Mouse (Mus musculus) kidney, adult 9 months (tissue): Measurements from ENCODE around the gene Matk.
A peak's percentile ranks its signal among the peaks of the same experiment; 100 is the strongest.

ENCODE experiments used
- DNase-seq: peaks from one replicate; pipeline ENCODE4 v3.0.0; 2022

The Matk gene

DNA sequence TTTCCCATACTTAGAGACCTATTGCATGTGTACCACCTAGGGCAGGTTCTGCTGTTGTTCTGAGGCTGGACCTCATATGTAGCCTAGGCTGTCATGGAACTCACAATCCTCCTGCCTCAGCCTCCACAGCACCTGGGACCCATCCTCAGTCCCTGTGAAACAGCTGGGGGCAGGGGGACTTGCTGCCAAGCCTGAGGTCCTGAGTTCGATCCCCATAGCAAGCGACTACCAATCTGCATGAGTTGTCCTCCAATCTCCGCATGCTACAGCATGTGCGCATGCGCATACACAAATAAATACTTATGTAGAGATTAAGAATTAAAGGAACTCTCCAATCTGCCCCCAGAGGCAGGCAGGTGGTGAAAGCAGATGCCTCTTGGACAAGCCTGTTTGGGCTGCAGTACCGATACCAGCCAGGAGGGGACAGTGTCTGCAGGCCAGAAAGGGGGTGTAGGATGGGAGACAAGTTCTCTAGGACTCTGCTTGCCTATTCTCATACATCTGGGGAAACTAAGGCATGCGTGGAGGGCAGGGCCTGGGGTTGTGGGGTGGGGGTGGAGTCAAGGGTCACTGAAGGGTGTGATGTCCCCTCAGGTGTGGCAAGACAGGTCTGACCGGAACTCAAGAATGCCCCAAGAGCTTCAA lies 34.9 kb downstream of the Matk start:
- peak; percentile 66 for DNase-seq

DNA sequence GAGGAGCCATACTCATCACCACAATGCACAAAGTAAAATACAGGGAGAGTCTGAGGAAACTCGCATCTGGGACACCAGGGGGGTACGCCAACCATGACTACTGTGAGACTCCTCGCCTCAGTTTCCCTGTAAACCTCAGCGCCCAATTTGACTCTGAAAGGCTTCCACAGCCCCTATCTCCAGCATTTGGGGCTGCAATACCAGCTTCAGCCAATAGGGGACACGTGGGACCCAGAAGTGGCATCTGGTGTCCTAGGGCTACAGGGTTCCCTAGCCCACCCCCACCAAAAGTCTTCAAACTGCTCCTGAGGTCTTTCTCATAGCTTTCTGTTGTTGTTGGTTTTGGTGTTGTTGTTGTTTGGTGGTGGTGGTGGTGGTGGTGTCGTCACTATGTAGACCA lies 35.9 kb downstream of the Matk start:
- no peak for DNase-seq

DNA sequence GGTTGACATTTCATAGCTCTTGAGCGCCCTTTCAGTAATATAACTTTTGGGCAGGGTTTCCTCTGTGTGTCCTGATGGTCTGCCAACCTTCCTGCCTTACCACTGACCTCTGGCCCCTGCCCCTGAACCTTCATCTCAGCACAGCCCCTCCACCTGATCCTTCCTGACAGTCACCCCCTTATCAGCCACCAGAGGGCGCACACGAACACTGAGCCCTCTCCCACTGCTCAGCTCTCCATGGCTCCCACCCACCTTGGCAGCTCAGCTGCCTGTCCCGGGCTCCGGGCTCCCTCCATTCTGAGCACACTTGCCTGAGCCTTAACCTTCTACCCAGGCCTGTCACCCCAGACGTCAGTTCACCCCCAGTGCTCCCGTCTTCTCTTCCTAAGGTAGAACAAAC lies 36.5 kb downstream of the Matk start:
- peak; percentile 71 for DNase-seq

DNA sequence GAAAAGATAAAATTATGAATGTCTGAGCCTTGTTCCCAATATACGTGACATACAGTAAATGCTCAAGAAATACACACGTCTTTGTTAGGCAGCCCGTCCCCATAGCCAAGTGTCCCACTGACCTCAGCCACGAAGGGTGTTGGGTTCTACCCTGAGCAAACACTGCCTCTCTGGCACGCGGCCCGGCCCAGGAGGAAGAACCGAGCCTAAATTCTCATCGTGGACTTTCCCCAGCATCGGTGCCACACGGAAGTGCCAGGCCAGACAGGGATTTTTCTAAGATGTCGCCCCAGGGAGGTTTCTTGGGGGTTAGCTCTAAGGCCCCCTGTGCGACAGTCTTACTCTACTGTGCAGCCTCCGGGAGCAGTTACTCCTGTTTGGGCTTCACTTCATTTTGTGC lies 37.1 kb downstream of the Matk start:
- peak; percentile 62 for DNase-seq

DNA sequence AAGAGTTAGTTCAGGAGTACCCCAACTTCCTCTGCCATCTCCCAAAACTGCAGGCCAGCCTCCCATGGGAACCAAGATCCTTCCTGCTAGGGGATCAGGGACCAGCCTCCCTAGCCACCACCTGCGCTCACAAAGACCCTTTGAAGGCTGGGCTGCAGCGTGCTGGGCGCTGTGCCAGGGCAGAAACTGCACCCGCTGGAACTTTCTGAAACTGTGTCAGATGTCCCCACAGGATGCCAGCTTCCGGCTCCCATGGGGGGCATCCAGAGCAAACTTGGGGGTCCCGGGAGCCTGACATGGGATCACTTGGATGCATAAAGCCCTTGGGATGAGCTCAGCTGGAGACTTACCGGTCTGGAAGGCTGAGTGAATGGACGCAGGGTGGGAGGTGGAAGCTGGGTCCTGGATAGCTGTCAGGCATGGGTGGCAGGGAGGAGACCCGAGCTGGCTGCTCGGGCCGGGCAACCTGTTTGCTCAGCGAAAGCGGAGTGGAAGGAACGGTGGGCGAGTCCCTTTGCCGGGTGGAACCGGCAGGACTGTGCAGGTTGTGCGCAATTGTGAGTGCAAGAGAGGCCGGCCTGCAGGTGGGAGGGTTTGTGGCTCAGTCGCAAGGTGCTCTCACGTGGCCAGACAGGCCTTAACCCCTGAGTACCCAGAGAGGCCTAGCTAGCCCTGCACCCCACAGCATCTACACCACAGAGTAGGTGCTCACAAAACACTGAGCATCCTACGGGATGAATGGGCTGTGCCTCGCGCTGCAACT lies 38.1 kb downstream of the Matk start:
- DNase-seq = peak; percentile 65

DNA sequence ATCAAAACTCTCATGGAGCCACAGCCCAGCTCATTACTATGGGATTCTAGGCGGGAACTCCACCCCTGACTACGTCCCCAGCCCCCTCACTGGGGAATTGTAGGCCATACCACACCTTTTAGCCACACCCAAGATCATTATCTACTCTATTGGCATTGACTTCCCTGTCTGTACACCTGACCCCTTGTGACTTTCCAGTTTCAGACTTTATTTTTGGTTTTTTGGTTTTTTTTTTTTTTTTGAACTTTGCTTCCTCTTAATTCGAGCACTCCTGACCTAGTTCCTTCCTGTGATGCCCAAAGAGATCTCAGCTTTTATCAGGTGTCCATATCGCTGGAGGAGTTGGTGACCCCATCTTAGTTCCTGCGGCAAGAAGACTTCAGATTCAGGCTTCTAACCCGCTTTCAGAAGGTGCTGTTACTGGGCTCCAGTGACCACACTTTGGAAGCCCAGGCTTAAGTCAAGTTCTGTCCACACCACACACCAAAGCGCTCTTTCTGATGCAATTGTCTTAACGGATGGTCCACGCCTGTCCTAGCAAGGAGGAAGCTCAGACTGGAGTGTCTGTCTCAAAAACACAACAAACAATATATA lies 38.9 kb downstream of the Matk start, which contains the start of gene Tjp3:
Gene Tjp3, minus strand, starts transcription at position 71 of the 594 bp plus-strand sequence.
- DNase-seq = no peak

DNA sequence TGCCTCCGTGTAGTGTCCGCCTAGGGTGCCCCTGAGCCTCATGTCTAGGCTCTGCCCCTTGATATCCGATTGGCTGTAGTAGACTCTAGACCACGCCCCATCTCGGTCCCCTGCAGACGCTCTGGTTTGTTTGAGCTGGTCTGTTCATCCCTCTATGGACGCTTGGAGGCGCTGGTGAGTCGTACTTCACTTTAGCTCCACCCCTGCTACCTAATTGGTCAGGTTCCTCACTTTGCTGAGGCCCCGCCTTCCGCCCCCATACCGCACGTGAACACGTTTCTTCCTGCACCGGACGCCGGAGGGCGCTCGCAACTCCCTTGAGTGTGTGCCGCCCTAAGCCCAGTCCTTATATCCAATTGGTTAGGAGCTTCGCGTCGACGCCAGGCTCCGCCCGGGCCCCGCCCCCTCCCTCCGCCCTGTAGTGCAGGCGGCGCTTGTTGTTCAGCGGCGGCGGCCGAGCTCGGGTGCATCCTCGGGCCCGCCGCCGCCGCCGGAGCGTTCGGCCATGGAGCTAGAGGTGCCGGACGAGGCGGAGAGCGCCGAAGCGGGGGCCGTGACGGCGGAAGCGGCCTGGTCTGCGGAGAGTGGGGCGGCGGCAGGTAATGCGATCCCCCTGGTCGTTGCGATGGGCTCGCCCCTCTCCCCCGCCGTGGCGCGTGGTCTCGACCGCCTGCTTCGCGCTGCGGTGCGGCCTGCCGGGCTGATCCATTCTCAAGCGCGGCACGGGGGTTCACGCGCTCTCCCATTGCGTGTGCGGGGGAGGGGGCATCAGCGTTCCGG lies 40.0 kb downstream of the Matk start, which contains the start of gene Pip5k1c:
Gene Pip5k1c, plus strand, starts transcription at position 410 of the 780 bp plus-strand sequence.
- DNase-seq = peak; percentile 100

DNA sequence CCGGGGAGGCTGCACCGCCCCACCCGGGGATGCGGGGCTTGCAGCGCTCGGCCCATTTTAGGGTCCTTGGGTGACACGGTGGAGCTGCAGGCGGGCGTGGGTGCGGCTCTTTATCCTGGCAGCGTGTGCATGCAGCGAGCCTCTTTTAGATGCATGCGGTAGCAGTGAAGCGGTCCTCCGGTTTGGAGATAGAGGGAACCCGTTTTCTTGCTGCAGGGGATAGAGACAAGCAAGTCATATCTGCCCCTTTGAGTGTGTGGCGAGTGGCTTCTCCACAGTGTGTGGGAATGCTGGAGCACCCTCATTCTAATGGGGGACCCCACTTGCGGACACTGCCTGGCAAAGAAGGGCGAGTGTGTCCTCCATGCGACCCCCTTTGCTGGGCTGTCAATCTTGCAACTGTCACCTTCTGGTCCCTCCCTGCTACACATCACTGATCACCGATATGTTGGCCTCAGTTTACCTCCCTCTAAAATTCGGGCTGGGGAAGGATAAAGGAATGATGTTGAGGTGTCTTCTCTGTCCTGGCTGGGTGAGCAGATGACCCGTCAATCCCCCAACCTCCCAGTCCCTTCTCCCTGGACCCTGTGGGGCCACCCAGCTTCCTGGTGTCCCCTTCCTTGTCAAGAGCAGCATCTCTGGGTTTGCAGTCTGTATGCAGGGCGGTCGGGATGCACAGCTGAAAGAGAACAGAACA lies 40.7 kb downstream of the Matk start:
- no peak for DNase-seq

DNA sequence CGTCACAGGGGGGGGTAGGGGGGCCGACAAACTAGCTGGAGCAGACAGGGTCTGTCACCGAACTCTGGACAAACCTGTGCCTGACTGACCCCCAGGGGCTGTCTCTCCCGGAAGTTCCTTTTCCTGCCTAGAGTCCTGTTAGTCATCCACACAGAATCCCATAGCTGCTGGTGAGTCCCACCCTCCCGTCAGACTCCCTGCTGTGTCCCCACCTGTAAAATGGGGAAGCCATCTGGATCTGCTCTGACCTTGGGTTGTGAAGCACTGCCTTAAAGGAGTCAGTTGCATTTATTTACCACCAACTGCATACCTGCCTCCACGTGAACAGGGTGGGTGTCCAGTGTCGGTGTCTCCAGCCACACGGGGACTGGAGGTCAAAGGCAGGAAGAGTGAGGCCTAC lies 41.7 kb downstream of the Matk start:
- no peak for DNase-seq

DNA sequence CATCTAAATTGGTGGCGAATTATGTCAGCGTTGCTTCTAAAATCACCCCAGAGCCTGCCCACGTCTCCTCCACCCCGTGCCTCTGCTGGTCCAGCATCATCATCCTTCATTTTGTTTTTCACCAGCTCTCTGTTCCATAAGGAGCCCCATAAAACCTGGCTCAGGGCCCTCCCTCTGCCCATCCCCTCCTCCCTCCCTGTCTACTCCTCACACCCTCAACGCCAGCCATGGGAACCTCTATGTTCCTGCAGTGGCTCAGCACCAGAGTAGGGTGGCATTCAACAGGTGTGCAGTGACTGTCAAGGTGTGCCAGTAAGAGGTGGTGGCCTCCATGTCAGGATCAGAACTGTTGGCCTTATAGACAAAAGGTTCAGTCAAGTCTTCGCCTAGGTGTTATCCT lies 42.5 kb downstream of the Matk start:
- no peak for DNase-seq

DNA sequence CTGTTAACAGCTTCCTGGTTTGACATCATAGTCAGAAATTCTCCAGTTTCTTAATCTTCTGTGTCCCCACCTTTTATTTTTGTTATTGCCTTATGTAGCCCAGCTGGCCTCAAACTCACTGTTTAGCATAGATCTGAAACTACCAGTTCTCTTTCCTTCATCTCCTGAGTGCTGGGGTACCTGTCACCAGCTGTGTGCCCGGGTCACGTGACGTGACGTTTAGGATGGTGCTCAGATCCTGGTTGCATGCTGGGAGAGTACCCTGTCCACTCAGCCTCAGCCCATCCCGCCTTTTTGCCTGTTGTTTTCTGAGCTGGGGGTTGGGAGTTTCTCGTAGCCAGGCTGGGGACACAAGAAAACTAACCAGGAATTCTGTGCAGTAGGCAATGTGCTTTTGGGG lies 44.5 kb downstream of the Matk start:
- no peak for DNase-seq

DNA sequence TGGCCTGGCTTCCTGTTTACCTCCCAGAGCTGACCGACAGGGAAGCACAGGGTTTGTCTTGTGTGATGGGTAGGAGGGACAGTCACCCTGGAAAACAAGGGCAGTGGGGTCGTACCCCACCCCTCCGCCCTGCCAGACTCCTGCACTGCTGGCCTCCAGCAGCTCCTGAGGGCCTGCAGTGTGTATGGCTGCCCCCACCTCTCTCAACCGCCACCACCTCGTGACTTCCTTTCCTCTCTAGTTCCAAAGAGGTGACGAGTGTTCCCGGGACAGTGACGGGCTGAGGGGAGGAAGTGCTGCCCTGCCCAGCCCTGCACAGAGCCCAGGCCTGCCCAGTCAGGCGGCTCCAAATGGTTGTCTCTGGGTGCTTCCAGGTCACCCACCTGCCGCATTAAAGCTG lies 45.1 kb downstream of the Matk start:
- DNase-seq = peak; percentile 79

DNA sequence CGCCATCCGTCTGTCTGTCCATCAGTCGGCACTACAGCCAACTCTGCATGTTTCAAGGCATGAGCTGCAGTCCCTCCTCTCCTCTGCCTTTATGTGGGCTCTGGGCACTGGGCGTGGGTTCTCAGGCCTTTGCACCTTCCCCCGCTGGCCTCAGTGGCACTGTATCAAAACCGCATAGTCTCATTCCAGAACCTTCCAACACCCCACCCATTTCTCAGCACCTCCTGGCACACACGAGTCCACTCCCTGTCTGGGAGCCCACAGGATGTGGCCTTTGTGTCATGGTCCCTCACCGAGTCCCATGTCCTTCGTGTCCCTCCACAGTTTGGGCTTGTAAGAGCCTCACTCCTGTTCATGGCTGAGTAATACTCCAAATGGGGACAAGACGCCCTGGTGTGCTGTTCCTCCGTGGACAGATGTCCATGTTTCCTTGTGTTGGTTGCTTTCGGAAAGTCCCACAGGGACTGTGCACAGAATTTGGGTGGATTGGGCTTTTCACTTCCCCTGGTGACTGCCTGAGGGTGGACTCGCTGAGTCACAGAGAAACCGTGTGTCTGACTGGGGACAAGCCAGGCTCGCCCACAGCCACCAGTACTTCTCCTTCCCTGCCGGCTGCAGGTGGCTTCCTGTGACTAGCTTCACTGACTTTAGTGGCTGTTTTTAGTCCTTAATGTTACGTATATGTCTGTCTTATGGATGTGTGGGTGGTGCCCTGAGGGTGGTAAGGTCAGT lies 45.8 kb downstream of the Matk start:
- DNase-seq = peak; percentile 26

DNA sequence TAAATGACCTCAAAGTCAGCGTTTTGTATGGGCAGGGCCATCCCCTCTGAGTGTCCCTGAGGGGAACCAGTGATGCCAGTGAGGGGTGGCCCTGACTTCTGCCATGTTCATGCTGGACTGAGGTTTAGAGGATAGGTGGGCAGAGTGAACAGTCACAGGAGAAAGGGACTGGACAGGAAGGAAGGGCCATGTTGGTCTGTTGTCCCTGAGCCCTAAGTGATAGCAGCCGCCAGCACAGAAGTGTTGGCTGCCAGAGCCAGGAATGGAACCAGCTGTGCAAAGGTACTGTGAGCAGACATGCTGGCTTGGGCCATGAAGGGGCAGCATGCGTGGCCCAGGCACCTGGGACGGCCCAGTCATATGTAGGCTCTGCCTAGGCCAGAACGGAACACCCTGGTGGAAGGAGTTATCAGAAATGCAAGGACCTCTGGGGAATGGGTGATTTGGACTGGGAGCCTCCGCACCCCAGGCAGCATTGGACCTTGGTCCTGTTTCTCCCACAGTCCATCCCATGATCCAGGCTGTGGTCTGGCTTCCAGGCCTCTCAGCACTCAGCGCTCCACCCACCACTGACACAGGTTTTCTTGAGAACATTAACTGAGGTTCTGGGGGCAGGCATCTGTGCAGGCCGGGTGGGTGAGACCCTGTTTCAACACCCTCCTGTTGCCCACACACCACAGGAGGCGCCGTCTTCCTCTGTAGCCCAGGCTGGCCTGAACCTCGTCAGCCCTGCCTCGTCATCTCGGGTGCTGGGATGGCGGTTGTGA lies 47.0 kb downstream of the Matk start:
- peak; percentile 88 for DNase-seq

DNA sequence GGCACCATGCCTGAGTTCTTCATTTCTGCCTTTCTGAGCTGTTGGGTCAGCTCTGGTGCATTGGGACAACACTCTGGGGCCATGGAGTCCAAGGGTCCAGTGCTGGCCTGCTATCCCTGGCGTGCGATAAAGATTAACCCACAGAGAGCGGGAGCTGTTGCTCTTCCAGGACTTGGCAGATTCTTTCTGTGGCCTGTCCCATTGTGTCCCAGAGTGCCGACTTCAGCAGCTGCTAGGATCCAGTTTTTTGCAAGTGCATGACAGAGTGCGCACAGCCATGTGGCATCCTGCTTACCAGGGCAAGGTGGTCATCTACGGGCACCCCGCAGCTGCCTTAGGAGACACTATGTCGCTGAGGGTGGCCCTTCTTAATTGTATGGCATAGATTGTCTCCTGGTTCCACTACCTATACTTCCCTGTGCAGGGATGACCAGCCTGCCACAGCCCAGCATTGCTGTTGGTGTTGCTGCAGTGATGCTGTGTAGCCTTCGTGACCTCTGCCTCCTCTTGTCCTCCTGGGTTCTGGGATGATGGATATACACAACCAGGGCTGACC lies 47.7 kb downstream of the Matk start:
- peak; percentile 91 for DNase-seq

DNA sequence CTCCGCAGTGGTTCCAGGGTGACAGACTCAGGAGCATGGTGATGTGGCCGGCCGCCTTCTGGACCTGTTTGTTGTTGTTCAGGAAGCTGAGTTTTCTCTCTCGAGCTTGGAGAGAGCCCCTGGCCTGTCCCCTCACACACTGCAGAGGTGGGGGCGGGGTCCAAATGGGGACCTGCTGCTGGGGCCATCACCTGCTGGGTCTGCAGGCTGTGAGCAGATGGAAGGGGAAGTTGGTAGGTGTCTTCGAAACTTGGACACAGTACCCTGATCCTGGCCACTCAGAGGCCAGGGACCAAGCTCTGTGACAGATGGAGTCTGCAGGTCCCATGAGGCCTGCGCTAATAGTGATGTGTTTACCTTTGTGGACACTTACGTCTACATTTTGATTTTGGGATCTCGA lies 48.6 kb downstream of the Matk start:
- DNase-seq = no peak

DNA sequence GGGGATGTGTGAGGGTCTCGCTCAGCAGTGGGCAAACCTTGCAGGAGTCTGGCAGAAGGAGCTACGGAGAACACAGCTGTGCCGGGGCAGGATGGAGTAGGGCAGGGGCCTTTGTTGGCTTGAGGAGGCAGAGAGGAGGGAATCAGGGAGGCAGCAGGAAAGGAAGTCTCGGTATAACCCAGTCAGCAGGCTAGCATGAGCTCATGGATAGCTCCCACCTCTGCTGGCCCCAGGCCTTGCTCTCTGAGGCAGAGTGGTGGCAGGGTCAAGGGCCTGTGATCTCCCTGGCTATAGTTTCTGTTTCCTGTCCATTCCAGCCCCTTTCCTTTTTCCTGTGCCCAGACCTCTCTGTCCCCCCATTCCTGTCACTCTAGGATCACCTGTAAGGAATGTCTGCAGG lies 49.6 kb downstream of the Matk start:
- no peak for DNase-seq

DNA sequence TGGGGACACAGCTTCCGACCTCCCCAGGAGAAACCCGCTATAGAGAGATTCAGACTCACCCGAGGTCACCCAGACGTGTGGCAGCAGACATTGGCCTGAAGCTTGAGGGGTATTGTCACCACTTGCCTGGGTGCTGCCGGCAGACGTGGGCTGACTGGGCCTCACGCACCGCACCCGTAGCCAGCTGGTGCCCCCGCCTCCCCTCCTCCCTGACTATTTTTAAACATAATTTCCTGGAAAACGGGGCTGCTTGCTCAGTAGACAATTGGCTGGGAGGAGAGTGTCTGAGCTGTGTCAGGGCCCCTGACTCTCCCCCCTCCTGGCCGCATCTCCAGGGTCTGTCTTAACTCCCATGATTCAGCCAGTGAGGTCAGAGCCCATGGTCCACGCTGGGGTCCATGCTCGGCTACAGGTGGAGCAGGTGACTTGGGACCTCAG lies 50.1 kb downstream of the Matk start:
- no peak for DNase-seq

DNA sequence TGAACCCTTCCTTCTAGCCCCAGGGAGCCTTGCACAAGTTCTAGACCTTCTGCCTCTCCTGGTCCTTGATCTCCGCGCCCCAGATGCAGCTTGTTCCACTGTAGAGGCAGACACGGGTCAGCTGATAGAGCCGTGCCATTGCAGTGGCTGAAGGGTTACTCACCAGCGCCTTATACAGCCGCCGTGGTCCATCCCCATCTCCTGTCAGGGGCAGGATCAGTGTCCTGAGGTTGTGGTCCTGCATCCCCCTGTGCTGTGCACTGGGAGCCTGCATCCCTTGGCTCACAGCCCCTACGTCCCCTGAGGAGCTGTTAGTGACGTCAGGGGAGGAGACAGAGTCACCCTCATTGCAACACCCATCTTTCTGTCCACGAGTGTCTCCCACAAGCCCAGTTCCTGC lies 50.5 kb downstream of the Matk start:
- no peak for DNase-seq

DNA sequence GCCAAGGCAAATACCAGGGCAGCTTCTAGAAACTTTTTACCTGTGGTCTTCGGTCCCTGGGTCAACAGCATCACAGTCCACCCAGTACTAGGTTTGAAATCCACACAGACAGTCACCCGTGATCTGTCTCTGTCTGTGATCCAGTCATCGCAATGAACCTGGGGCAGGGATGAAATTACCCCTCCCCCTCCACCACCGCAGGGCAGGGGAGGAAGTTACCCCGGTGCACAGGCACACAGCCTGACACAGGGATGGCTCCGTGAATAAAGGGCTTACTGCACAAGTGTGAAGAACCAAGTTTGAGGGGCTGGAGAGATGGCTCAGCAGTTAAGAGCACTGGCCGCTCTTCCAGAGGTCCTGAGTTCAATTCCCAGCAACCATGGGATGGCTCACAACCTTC lies 51.0 kb downstream of the Matk start:
- DNase-seq = no peak
